Mouse (Mus musculus) limb, embryonic 13.5 days (tissue): ENCODE measurements around the gene Msx2. TPM values are rescaled to one million over a fixed set of nuclear protein-coding genes. Genes with fewer than 3 reads are reported as not detected.

Experiments used
- ATAC-seq: fragments of 200-750 bp; cut with Nextera tagmentation; 2 replicates; pipeline ENCODE4 v1.8.0; 2017; ENCODE audit warnings: low read depth, moderate number of reproducible peaks, moderate TSS enrichment; ENCODE audit not compliant: low FRiP score
- H3K27ac ChIP-seq: fragments of 300-500 bp; sonication (generic); 2 replicates; pipeline ENCODE4 v1.5.1; 2015; ENCODE audit warnings: inconsistent platforms, mild to moderate bottlenecking, moderate library complexity
- H3K27me3 ChIP-seq: fragments of 300-500 bp; sonication (generic); 2 replicates; pipeline ENCODE4 v1.6.1; 2015; ENCODE audit warnings: mild to moderate bottlenecking, inconsistent platforms
- H3K36me3 ChIP-seq: fragments of 300-500 bp; sonication (generic); 2 replicates; pipeline ENCODE4 v1.6.1; 2015; ENCODE audit warnings: inconsistent platforms, mild to moderate bottlenecking, moderate library complexity
- H3K4me1 ChIP-seq: fragments of 300-500 bp; sonication (generic); 2 replicates; pipeline ENCODE4 v1.6.1; 2015; ENCODE audit warnings: inconsistent platforms
- H3K4me2 ChIP-seq: fragments of 300-500 bp; sonication (generic); replicated peaks from 2 replicates; pipeline ENCODE4 v1.6.1; 2015; ENCODE audit warnings: inconsistent platforms, mild to moderate bottlenecking, moderate library complexity
- H3K4me3 ChIP-seq: fragments of 300-500 bp; sonication (generic); 2 replicates; pipeline ENCODE4 v1.5.1; 2015; ENCODE audit warnings: moderate library complexity, mild to moderate bottlenecking, inconsistent platforms
- H3K9ac ChIP-seq: fragments of 300-500 bp; sonication (generic); 2 replicates; pipeline ENCODE4 v1.6.1; 2015; ENCODE audit warnings: mild to moderate bottlenecking, inconsistent platforms
- H3K9me3 ChIP-seq: fragments of 300-500 bp; sonication (generic); 2 replicates; pipeline ENCODE4 v1.6.1; 2016; ENCODE audit warnings: inconsistent platforms
- WGBS: fragments of 180-500 bp; shearing (Covaris S2); methylation state at CpG from one replicate; pipeline ENCODE4 v1.1.7; 2015; 5-methylcytosine and 5-hydroxymethylcytosine counted together
- polyA plus RNA-seq: library from polyadenylated mRNA; unstranded; fragments of >200 nt; fragmentation: Nextera tagmentation; extraction: Ambion mirVana; gene quantifications from 2 replicates; pipeline ENCODE4 v1.2.1, GENCODE M21; 2015

Gene Msx2
- polyA plus RNA-seq, 1 experiment from 2014 or later = 46.1 TPM

- Histone ChIP-seq H3K27me3 (peaks cover 75% of the 10 kb centered on the region), H3K4me3 (peak overlapping the region; percentile 29; the same call in 1 of the 2 replicates), H3K36me3 (no peaks in the 10 kb centered on the region), H3K9me3 (no peaks in the 10 kb centered on the region), H3K4me2 (peak overlapping the region; percentile 59), H3K27ac (peak overlapping the region; percentile 82; the same call in 1 of the 2 replicates), H3K9ac (peak overlapping the region; percentile 62; the same call in 1 of the 2 replicates), H3K4me1 (peaks cover 50% of the 10 kb centered on the region)
- ATAC-seq = no peak; the same call in 1 of the 2 replicates
- WGBS = 5% methylated on average over 10 of the region's 10 CpGs
Measured at GRCm38 (mm10) chr13:53463946-53464345, 8.9 kb downstream of the Msx2 start.

DNA sequence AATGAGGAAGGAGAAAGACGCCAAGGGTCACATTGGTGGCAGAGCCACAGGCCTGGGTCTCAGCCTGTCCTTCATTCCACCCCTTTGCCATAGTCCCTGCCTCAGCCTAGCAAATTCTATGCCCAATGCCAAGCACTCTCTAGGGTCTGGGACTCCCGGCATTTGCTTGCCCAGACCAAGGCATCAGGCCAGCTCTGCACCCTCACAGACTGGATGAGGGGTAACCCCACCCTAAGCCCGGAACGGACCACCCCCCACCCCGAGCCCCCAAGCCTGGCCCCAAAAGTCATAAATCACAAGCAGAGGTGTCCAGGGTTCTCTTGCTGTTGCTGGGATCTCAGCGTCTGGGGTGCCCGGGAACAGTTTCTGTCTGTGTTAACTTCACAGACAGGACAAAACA lies 9.8 kb downstream of the Msx2 start:
- Histone ChIP-seq H3K9me3 (no peaks in the 10 kb centered on the region), H3K36me3 (no peaks in the 10 kb centered on the region), H3K4me3 (peak overlapping the region; percentile 48), H3K27ac (peak overlapping the region; percentile 76), H3K4me1 (peaks cover 47% of the 10 kb centered on the region), H3K9ac (0 out of 2 replicates have a peak overlapping the region, but pooled peaks have one; percentile 35), H3K4me2 (peak overlapping the region; percentile 85), H3K27me3 (peaks cover 68% of the 10 kb centered on the region)
- 2% methylated on average over 7 of the region's 7 CpGs for WGBS
- no peak for ATAC-seq

- H3K4me1 ChIP-seq = peaks cover 47% of the 10 kb centered on the region
Measured at GRCm38 (mm10) chr13:53462649-53462970, 10.3 kb downstream of the Msx2 start.

DNA sequence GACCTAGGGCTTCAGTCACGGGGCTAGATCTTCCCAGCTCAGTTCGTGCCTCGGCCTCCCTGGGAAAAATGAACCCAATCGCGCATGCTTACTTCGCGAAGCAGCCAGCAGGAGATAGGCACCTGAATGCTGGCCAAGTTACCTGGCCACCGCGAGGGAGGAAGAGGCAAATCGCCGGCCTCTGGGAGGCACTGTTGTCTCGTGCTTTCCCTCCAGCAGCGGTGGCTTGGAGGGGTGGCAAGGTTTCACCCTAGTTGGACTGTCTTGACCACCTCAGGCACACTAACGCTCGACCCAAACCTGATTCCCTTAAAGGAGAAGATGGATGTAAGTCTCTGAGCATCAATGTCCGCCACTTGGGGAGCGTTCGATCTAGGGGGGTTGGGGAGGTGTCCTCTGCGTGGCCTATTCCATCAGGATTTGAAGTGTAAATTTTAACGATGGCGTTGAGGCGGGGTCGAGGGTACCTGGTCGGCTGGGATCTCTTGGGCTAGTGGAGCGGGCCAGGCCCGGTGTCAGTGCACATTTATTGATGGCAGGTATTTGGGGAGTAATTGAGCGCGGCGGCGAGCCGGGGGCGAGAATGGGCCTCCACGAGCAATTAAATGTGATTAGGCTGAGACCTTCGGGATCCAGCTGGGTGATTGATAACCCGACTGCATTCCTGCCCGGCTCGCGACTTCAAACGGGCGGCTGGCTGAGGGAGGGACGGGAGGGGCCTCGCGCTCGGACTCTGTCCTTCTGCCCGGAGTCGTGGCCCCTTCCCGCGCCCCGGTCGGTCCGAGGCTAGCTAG lies 10.8 kb downstream of the Msx2 start:
- peak overlapping the region; percentile 62 for H3K9ac ChIP-seq
- peaks cover 61% of the 10 kb centered on the region for H3K27me3 ChIP-seq
- ATAC-seq = no peak
- peaks cover 47% of the 10 kb centered on the region for H3K4me1 ChIP-seq
- H3K9me3 ChIP-seq = no peaks in the 10 kb centered on the region
- peak overlapping the region; percentile 39; the same call in 1 of the 2 replicates for H3K27ac ChIP-seq
- H3K4me3 ChIP-seq = peak overlapping the region; percentile 48
- under 1% methylated on average over 51 of the region's 51 CpGs for WGBS
- H3K36me3 ChIP-seq = no peaks in the 10 kb centered on the region
- H3K4me2 ChIP-seq = peak overlapping the region; percentile 85

More at GRCm38 (mm10) chr13:53462649-53462970, 10.3 kb downstream of the Msx2 start:
- no peaks in the 10 kb centered on the region for H3K9me3 ChIP-seq
- H3K27ac ChIP-seq = peak overlapping the region; percentile 76; the same call in 1 of the 2 replicates
- H3K36me3 ChIP-seq = no peaks in the 10 kb centered on the region
- peak overlapping the region; percentile 62 for H3K9ac ChIP-seq
- H3K27me3 ChIP-seq = peaks cover 66% of the 10 kb centered on the region
- H3K4me3 ChIP-seq = peak overlapping the region; percentile 48
- peak overlapping the region; percentile 85 for H3K4me2 ChIP-seq
- ATAC-seq = no peak
- under 1% methylated on average over 15 of the region's 15 CpGs for WGBS

- Histone ChIP-seq H3K4me3 (no peak overlapping the region), H3K4me1 (peaks cover 47% of the 10 kb centered on the region), H3K9me3 (no peaks in the 10 kb centered on the region), H3K4me2 (peak overlapping the region; percentile 85; the same call in 1 of the 2 replicates), H3K27ac (no peak overlapping the region), H3K9ac (no peak overlapping the region), H3K27me3 (peaks cover 54% of the 10 kb centered on the region), H3K36me3 (no peaks in the 10 kb centered on the region)
- 44% methylated on average over 2 of the region's 2 CpGs for WGBS
- no peak for ATAC-seq
Measured at GRCm38 (mm10) chr13:53461346-53461745, 11.5 kb downstream of the Msx2 start.

GRCm38 (mm10) chr13:53458766-53459165 lies 14.1 kb downstream of the Msx2 start:
- no peak overlapping the region for H3K9ac ChIP-seq
- H3K36me3 ChIP-seq = no peaks in the 10 kb centered on the region
- 61% methylated on average over 4 of the region's 4 CpGs for WGBS
- no peak for ATAC-seq
- H3K4me1 ChIP-seq = peaks cover 35% of the 10 kb centered on the region
- no peak overlapping the region for H3K27ac ChIP-seq
- H3K4me3 ChIP-seq = no peak overlapping the region
- H3K9me3 ChIP-seq = no peaks in the 10 kb centered on the region
- H3K4me2 ChIP-seq = no peak overlapping the region
- peaks cover 50% of the 10 kb centered on the region for H3K27me3 ChIP-seq

- Histone ChIP-seq H3K4me2 (peak overlapping the region; percentile 59), H3K27ac (no peak overlapping the region), H3K4me1 (peaks cover 16% of the 10 kb centered on the region), H3K36me3 (no peaks in the 10 kb centered on the region), H3K9ac (peak overlapping the region; percentile 57), H3K27me3 (peaks cover 22% of the 10 kb centered on the region), H3K9me3 (no peaks in the 10 kb centered on the region), H3K4me3 (peak overlapping the region; percentile 30)
- 9% methylated on average over 21 of the region's 21 CpGs for WGBS
- ATAC-seq = no peak
Measured at GRCm38 (mm10) chr13:53454794-53455672, 17.8 kb downstream of the Msx2 start.

DNA sequence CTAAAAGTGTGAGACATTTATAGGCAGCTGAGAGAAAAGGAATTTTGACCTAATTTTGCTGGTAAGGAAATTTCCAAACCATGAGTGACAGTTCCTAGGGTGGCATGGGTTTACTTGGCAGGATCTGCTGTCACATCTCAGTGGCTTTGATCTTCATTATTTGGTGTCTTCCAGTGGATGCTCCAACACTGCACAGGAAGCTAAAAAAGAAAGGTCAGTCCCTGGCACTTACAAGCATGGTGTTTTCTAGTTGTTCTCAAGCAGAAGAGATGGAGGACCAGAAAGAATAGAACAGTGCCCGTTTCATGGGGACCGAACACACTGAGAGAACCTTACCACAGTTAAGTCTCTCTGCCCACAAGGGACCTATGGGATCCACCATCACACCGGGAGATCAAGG lies 18.9 kb downstream of the Msx2 start:
- H3K4me1 ChIP-seq = peaks cover 16% of the 10 kb centered on the region
- no peak for ATAC-seq
- H3K4me2 ChIP-seq = no peak overlapping the region
- H3K9ac ChIP-seq = no peak overlapping the region
- H3K36me3 ChIP-seq = no peaks in the 10 kb centered on the region
- no peak overlapping the region for H3K27ac ChIP-seq
- peaks cover 20% of the 10 kb centered on the region for H3K27me3 ChIP-seq
- no peaks in the 10 kb centered on the region for H3K9me3 ChIP-seq
- 92% methylated on average over 3 of the region's 3 CpGs for WGBS
- H3K4me3 ChIP-seq = no peak overlapping the region

GRCm38 (mm10) chr13:53447609-53448008 lies 25.3 kb downstream of the Msx2 start:
- Histone ChIP-seq H3K4me3 (no peak overlapping the region), H3K9ac (no peak overlapping the region), H3K4me1 (0 out of 2 replicates have a peak, but pooled peaks cover 3% of the 10 kb centered on the region), H3K27me3 (peaks cover 3% of the 10 kb centered on the region; the same call in 1 of the 2 replicates), H3K27ac (no peak overlapping the region), H3K36me3 (no peaks in the 10 kb centered on the region), H3K9me3 (no peaks in the 10 kb centered on the region), H3K4me2 (no peak overlapping the region)
- WGBS = 23% methylated on average over 6 of the region's 6 CpGs
- ATAC-seq = no peak

DNA sequence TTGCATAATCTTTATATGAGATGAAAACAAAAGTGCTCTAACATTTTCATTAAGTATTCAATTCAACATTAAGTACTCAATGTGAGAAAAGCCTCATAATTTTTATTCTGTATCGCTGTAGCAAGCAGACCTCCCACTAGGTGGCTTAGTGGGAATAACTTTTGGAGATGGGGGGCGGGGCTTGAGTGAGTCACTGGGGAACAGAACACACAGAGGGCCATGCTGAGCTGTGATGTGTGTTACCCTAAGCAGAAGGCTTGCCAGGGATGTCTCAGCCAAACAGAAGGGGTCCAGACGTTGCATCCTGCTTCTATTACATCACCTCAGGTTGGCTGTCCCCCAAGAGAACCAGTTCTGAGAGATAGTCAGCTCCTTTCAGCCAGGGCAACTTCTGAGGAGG lies 29.3 kb downstream of the Msx2 start:
- H3K4me3 ChIP-seq = no peak overlapping the region
- WGBS = 26% methylated on average over 3 of the region's 3 CpGs
- H3K4me1 ChIP-seq = 0 out of 2 replicates have a peak, but pooled peaks cover 5% of the 10 kb centered on the region
- H3K9ac ChIP-seq = no peak overlapping the region
- no peak for ATAC-seq
- no peaks in the 10 kb centered on the region for H3K36me3 ChIP-seq
- peaks cover 5% of the 10 kb centered on the region; the same call in 1 of the 2 replicates for H3K27me3 ChIP-seq
- no peak overlapping the region for H3K4me2 ChIP-seq
- no peak overlapping the region for H3K27ac ChIP-seq
- H3K9me3 ChIP-seq = no peaks in the 10 kb centered on the region

- H3K4me1 ChIP-seq = 0 out of 2 replicates have a peak, but pooled peaks cover 10% of the 10 kb centered on the region
- peak overlapping the region; percentile 51; the same call in 1 of the 2 replicates for H3K9ac ChIP-seq
- no peak overlapping the region for H3K27ac ChIP-seq
- 30% methylated on average over 25 of the region's 25 CpGs for WGBS
- H3K9me3 ChIP-seq = no peaks in the 10 kb centered on the region
- peaks cover 5% of the 10 kb centered on the region; the same call in 1 of the 2 replicates for H3K27me3 ChIP-seq
- H3K4me2 ChIP-seq = peak overlapping the region; percentile 62
- H3K4me3 ChIP-seq = peak overlapping the region; percentile 33
- ATAC-seq = 0 out of 2 replicates have a peak, but pooled peaks have one; percentile 24
- no peaks in the 10 kb centered on the region for H3K36me3 ChIP-seq
Measured at GRCm38 (mm10) chr13:53442168-53442980, 30.5 kb downstream of the Msx2 start.
